Mouse (Mus musculus) olfactory bulb, adult 2 months (tissue): Measurements from ENCODE around the gene Lsm4. TPM values are rescaled to one million over a fixed set of nuclear protein-coding genes. Genes with fewer than 3 reads are reported as not detected.

Experiments used
- H3K27ac ChIP-seq: fragments of 200-500 bp; 2 replicates; pipeline ENCODE4 v1.5.1; 2012; ENCODE audit warnings: low read depth, low read length; ENCODE audit not compliant: insufficient read depth
- H3K4me1 ChIP-seq: fragments of 200-500 bp; 2 replicates; pipeline ENCODE4 v1.6.1; 2012; ENCODE audit warnings: low read length; ENCODE audit not compliant: control insufficient read depth, insufficient read depth
- H3K4me3 ChIP-seq: fragments of 200-500 bp; 2 replicates; pipeline ENCODE4 v1.5.1; 2012; ENCODE audit warnings: mild to moderate bottlenecking, low read depth, low read length, moderate library complexity; ENCODE audit not compliant: insufficient read depth
- CTCF ChIP-seq: fragments of 200-500 bp; IDR thresholded peaks from 2 replicates; pipeline ENCODE4 v1.5.1; 2012; ENCODE audit warnings: low read depth, mild to moderate bottlenecking, low read length, moderate library complexity; ENCODE audit not compliant: insufficient read depth
- POLR2A ChIP-seq: fragments of 200-500 bp; IDR thresholded peaks from 2 replicates; pipeline ENCODE4 v1.6.1; 2012; ENCODE audit warnings: mild to moderate bottlenecking, low read depth, low read length, moderate library complexity; ENCODE audit not compliant: insufficient read depth
- WGBS: fragments of 180-500 bp; shearing (Covaris S2); methylation state at CpG from one replicate; pipeline ENCODE4 v1.1.7; 2018; 5-methylcytosine and 5-hydroxymethylcytosine counted together
- polyA plus RNA-seq: library from polyadenylated mRNA; stranded (reverse); fragments of >200 nt; gene quantifications from 2 replicates; pipeline ENCODE4 v1.2.4, GENCODE M21; 2012; ENCODE audit warnings: low replicate concordance; ENCODE audit not compliant: missing spikeins, insufficient read depth, insufficient read length

Gene Lsm4
- polyA plus RNA-seq, 1 experiment = not detected

GRCm38 (mm10) chr8:70711041-70711440 is 38.0 kb downstream of the Lsm4 start:
- TF ChIP-seq POLR2A (no peak), CTCF (no peak)
- 84% methylated on average over 11 of the region's 11 CpGs for WGBS
- H3K4me3 ChIP-seq = no peak overlapping the region

GRCm38 (mm10) chr8:70713991-70714390 is 40.9 kb downstream of the Lsm4 start:
- no peak for TF ChIP-seq CTCF
- TF ChIP-seq POLR2A = no peak
- 83% methylated on average over 7 of the region's 7 CpGs for WGBS
- no peak overlapping the region for H3K27ac ChIP-seq

More at GRCm38 (mm10) chr8:70711041-70711440, 38.0 kb downstream of the Lsm4 start:
- no peaks in the 10 kb centered on the region for H3K4me1 ChIP-seq
- no peak overlapping the region for H3K27ac ChIP-seq

GRCm38 (mm10) chr8:70715086-70715485 is 42.0 kb downstream of the Lsm4 start:
- WGBS = 86% methylated on average over 2 of the region's 2 CpGs
- no peak for TF ChIP-seq CTCF
- TF ChIP-seq POLR2A = no peak
- H3K4me3 ChIP-seq = no peak overlapping the region
- no peak overlapping the region for H3K27ac ChIP-seq
- H3K4me1 ChIP-seq = peaks cover 6% of the 10 kb centered on the region

More at GRCm38 (mm10) chr8:70713991-70714390, 40.9 kb downstream of the Lsm4 start:
- Histone ChIP-seq H3K4me1 (peaks cover 6% of the 10 kb centered on the region), H3K4me3 (no peak overlapping the region)

GRCm38 (mm10) chr8:70716521-70717400 is 43.7 kb downstream of the Lsm4 start:
- peaks cover 6% of the 10 kb centered on the region for H3K4me1 ChIP-seq
- WGBS = 89% methylated on average over 40 of the region's 40 CpGs
- H3K27ac ChIP-seq = no peak overlapping the region
- TF ChIP-seq POLR2A (no peak), CTCF (no peak)
- H3K4me3 ChIP-seq = no peak overlapping the region

- Histone ChIP-seq H3K4me3 (no peak within 1 kb of the TSS), H3K4me1 (peaks cover 6% of the 10 kb centered on the region), H3K27ac (no peak within 1 kb of the TSS)
- 3% methylated on average over 19 of the region's 19 CpGs for WGBS
- TF ChIP-seq POLR2A = no peak
- TF ChIP-seq CTCF = peak; percentile 75
Measured at GRCm38 (mm10) chr8:70718297-70718696, 45.2 kb downstream of the Lsm4 start, which contains the start of gene Gm3336. Gm3336 (plus strand) TSS chr8:70718543.

DNA sequence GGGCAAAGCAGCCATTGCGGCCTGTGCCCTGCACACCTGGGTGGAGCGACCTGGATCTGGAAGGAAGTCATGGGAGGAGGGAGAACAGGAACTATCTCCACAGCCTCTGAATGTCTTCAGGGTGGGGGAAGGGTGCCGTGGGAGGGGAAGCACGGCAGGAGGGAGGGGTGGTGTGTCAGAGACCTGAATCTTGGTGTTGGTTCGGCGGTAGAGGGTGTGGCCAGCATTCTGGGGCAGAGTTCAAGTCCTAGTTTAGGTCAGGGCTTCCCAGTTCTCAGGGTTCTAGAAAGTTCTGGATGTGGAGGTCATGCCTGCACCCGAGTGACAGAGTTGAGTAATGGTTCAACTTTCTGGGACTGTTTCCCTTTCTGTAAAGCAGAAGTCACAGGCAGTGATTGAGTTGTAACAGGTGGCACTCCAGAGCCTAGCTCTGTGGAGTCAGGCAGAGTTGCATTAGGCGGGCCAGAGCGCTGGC is 46.8 kb downstream of the Lsm4 start:
- TF ChIP-seq CTCF = no peak
- TF ChIP-seq POLR2A = no peak
- Histone ChIP-seq H3K27ac (no peak overlapping the region), H3K4me1 (peaks cover 6% of the 10 kb centered on the region), H3K4me3 (no peak overlapping the region)
- WGBS = 67% methylated on average over 9 of the region's 9 CpGs

- TF ChIP-seq POLR2A = no peak
- peak; percentile 67 for TF ChIP-seq CTCF
- H3K27ac ChIP-seq = no peak overlapping the region
- 3% methylated on average over 3 of the region's 3 CpGs for WGBS
- no peak overlapping the region for H3K4me3 ChIP-seq
- H3K4me1 ChIP-seq = peaks cover 6% of the 10 kb centered on the region
Measured at GRCm38 (mm10) chr8:70720739-70721138, 47.7 kb downstream of the Lsm4 start.

DNA sequence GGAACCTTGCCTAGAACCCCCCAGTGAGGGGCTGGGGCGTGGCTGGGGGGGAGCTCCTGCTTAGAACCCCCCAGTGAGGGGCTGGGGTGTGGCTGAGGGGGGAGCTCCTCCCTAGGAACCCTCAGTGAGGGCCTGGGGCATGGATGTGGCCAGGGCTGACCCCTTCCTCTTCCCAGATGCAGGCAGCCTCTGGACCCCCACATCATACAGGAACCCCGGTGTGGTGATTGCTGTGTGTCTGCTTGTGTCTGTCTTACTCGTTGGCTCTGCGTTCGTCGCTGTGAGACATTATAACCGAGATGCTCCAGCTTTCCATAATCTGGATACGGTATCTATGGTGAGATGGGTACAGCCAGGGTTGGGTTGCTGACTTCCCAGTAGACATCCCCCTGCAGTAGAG is 48.6 kb downstream of the Lsm4 start:
- H3K4me3 ChIP-seq = no peak overlapping the region
- H3K4me1 ChIP-seq = peaks cover 6% of the 10 kb centered on the region
- WGBS = 88% methylated on average over 8 of the region's 8 CpGs
- no peak for TF ChIP-seq POLR2A
- TF ChIP-seq CTCF = no peak
- no peak overlapping the region for H3K27ac ChIP-seq

DNA sequence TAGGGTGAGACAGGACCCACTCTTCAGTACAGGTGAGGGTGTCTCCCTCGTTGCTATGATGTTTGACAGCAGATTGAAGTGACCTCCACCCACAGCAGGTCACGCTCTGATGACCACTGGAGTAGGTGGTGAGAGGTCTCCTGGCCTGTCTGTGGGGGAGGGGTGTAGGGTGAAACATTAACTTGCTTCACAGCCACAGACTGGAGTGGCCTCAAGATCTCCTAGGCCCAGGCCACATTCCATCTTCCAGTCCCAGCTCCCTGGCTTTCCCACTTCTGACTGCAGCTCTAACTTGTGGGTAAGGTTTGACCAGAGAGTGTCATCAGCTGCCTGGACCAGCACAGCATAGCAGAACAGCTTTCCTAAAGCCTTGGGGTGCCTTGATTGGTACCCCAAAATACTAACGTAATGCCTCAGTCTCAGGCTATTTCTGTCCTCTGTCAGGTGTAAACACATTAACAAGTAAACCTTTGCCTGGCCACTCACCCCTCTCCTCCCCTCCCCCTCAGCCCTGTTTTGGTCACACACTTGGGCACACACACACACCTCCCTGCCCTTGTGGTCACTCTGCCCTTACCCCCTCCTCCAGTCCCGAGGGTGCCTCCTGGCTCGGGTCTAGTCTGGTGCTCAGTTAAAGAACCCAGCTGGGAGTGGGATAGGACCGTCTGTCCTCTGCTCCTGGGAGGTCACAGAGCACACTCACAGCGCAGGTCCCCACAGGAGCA is 50.6 kb downstream of the Lsm4 start, which contains the start of gene Pde4c:
TSS of gene Pde4c (plus strand) at position 235 of the 725 bp plus-strand sequence.
- Histone ChIP-seq H3K4me3 (no peak within 1 kb of the TSS), H3K27ac (no peak within 1 kb of the TSS), H3K4me1 (no peaks in the 10 kb centered on the region)
- 77% methylated on average over 7 of the region's 7 CpGs for WGBS
- TF ChIP-seq CTCF (no peak), POLR2A (no peak)

GRCm38 (mm10) chr8:70724216-70724615 is 51.2 kb downstream of the Lsm4 start:
- Histone ChIP-seq H3K27ac (no peak overlapping the region), H3K4me1 (no peaks in the 10 kb centered on the region), H3K4me3 (no peak overlapping the region)
- TF ChIP-seq CTCF (no peak), POLR2A (no peak)
- 83% methylated on average over 12 of the region's 12 CpGs for WGBS
